Mouse (Mus musculus) limb, embryonic 13.5 days (tissue): ENCODE data around the gene Meis2. TPM values are rescaled to one million over a fixed set of nuclear protein-coding genes. Genes with fewer than 3 reads are reported as not detected.

ENCODE experiments used
- ATAC-seq: fragments of 200-750 bp; cut with Nextera tagmentation; 2 replicates; pipeline ENCODE4 v1.8.0; 2017; ENCODE audit warnings: low read depth, moderate number of reproducible peaks, moderate TSS enrichment; ENCODE audit not compliant: low FRiP score
- H3K27ac ChIP-seq: fragments of 300-500 bp; sonication (generic); 2 replicates; pipeline ENCODE4 v1.5.1; 2015; ENCODE audit warnings: inconsistent platforms, mild to moderate bottlenecking, moderate library complexity
- H3K27me3 ChIP-seq: fragments of 300-500 bp; sonication (generic); 2 replicates; pipeline ENCODE4 v1.6.1; 2015; ENCODE audit warnings: mild to moderate bottlenecking, inconsistent platforms
- H3K36me3 ChIP-seq: fragments of 300-500 bp; sonication (generic); 2 replicates; pipeline ENCODE4 v1.6.1; 2015; ENCODE audit warnings: inconsistent platforms, mild to moderate bottlenecking, moderate library complexity
- H3K4me1 ChIP-seq: fragments of 300-500 bp; sonication (generic); 2 replicates; pipeline ENCODE4 v1.6.1; 2015; ENCODE audit warnings: inconsistent platforms
- H3K4me2 ChIP-seq: fragments of 300-500 bp; sonication (generic); replicated peaks from 2 replicates; pipeline ENCODE4 v1.6.1; 2015; ENCODE audit warnings: inconsistent platforms, mild to moderate bottlenecking, moderate library complexity
- H3K4me3 ChIP-seq: fragments of 300-500 bp; sonication (generic); 2 replicates; pipeline ENCODE4 v1.5.1; 2015; ENCODE audit warnings: moderate library complexity, mild to moderate bottlenecking, inconsistent platforms
- H3K9ac ChIP-seq: fragments of 300-500 bp; sonication (generic); 2 replicates; pipeline ENCODE4 v1.6.1; 2015; ENCODE audit warnings: mild to moderate bottlenecking, inconsistent platforms
- H3K9me3 ChIP-seq: fragments of 300-500 bp; sonication (generic); 2 replicates; pipeline ENCODE4 v1.6.1; 2016; ENCODE audit warnings: inconsistent platforms
- WGBS: fragments of 180-500 bp; shearing (Covaris S2); methylation state at CpG from one replicate; pipeline ENCODE4 v1.1.7; 2015; 5-methylcytosine and 5-hydroxymethylcytosine counted together
- polyA plus RNA-seq: library from polyadenylated mRNA; unstranded; fragments of >200 nt; fragmentation: Nextera tagmentation; extraction: Ambion mirVana; gene quantifications from 2 replicates; pipeline ENCODE4 v1.2.1, GENCODE M21; 2015

The Meis2 gene
- polyA plus RNA-seq, 1 experiment from 2014 or later: 18.6 TPM

DNA sequence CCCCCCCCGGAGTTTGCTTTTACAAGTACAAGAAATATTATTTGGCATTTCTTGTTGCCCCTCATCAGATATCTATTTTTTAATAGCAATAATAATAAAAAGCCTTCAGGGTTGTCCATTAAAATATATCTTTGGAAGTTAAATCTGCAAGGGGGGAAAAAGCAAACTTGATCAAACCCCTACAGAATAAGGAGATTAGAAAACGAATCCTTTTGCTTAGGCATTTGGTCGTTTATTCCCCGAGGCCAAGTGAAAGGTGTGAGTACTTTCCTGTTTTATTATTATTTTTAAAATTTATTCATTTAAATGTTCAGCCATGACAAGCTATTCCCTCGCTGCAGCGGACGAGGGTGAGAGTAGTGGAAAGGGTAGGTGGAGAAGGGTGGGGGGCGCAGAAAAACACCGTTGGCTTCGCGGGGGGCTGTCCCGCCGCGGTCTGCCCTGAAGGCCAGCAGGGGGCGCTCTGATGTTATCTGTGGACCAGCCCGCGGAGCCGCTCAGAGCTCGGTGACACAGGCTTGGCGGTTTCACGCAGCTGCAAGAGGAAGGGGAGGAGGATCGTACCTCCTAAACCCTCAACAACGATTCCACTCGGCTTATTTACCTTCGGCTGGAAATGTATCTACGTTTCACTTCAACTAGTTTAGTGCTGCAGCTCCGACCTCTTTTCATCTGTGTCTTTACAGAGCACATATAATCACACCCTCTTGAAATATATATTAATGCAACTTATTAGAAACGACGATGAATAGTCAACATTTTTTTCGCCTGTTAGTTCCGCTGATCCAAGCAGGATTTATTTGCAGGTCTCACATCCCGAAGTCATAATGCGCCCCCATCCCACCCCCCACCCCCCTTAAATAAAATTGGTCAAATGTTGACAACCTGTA lies 209.9 kb downstream of the Meis2 start:
- WGBS: under 1% methylated on average over 33 of the region's 33 CpGs
- Histone ChIP-seq H3K36me3 (no peaks in the 10 kb centered on the region), H3K27me3 (peaks cover 93% of the 10 kb centered on the region), H3K4me3 (peak overlapping the region; percentile 27), H3K9ac (no peak overlapping the region), H3K4me1 (peaks cover 32% of the 10 kb centered on the region), H3K4me2 (peak overlapping the region; percentile 50), H3K9me3 (no peaks in the 10 kb centered on the region), H3K27ac (no peak overlapping the region)
- ATAC-seq: peak; percentile 71

DNA sequence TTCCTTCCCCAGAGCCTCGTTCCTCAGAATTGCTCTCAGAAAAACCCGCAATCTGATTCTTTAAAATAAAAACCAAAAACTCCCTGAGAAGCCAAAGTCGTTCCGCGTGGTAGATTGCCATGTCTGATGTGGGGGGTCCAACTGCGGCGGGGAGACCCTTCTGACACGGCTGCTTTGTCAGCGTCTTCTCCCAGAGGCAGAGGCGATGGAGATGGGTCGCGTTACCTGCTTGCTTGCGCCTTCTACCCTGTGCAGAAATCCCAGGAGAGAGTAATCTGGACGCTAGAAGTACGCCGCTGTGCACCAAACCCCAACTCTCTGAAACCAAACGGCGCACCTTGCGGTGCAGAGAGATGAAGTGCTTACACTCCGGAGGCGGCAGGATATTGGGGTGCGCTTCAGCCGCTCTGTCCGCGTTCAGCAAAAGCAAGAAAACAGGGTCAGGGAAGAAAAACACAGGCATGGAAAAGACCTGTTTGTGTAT lies 210.8 kb downstream of the Meis2 start:
- Histone ChIP-seq H3K4me3 (peak overlapping the region; percentile 16; the same call in 1 of the 2 replicates), H3K27me3 (peaks cover 93% of the 10 kb centered on the region), H3K36me3 (no peaks in the 10 kb centered on the region), H3K4me2 (peak overlapping the region; percentile 43), H3K9me3 (no peaks in the 10 kb centered on the region), H3K9ac (no peak overlapping the region), H3K27ac (no peak overlapping the region), H3K4me1 (peaks cover 23% of the 10 kb centered on the region)
- WGBS: under 1% methylated on average over 25 of the region's 25 CpGs
- no peak for ATAC-seq

- H3K4me1 ChIP-seq: peaks cover 17% of the 10 kb centered on the region
- H3K27me3 ChIP-seq: peaks cover 93% of the 10 kb centered on the region
- 7% methylated on average over 14 of the region's 14 CpGs for WGBS
- peak overlapping the region; percentile 43 for H3K4me2 ChIP-seq
- no peaks in the 10 kb centered on the region for H3K36me3 ChIP-seq
- peak overlapping the region; percentile 16; the same call in 1 of the 2 replicates for H3K4me3 ChIP-seq
- no peak for ATAC-seq
- H3K27ac ChIP-seq: no peak overlapping the region
- no peaks in the 10 kb centered on the region for H3K9me3 ChIP-seq
- H3K9ac ChIP-seq: no peak overlapping the region
Observed at GRCm38 (mm10) chr2:115854007-115854827, 211.4 kb downstream of the Meis2 start.

DNA sequence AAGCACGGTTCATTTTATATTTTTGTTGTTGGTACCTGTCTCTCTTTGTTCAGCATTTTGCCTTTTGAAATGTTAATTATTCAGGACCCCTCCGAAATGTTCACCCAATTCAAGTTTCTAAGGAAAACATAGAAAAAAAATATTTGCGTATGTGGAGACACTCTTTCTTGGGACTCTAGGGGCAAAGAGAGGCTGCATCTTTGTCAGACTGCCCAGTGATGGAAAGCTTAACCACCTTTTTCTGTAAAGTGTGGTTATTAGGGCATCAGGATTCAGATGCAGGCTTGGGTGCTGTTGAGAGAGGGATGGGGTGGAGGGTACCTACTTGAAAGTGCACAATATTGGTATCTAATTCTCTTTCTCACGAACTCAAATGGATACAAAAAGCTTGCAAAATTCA lies 212.4 kb downstream of the Meis2 start:
- no peak overlapping the region for H3K27ac ChIP-seq
- no peaks in the 10 kb centered on the region for H3K9me3 ChIP-seq
- 20% methylated on average over 4 of the region's 4 CpGs for WGBS
- H3K9ac ChIP-seq: no peak overlapping the region
- no peaks in the 10 kb centered on the region for H3K36me3 ChIP-seq
- H3K4me3 ChIP-seq: no peak overlapping the region
- no peak overlapping the region; the same call in 1 of the 2 replicates for H3K4me2 ChIP-seq
- ATAC-seq: no peak
- H3K4me1 ChIP-seq: peaks cover 13% of the 10 kb centered on the region
- peaks cover 96% of the 10 kb centered on the region for H3K27me3 ChIP-seq

- Histone ChIP-seq H3K9ac (no peak overlapping the region), H3K36me3 (no peaks in the 10 kb centered on the region), H3K27me3 (peaks cover 90% of the 10 kb centered on the region), H3K4me1 (peaks cover 13% of the 10 kb centered on the region), H3K4me2 (peak overlapping the region; percentile 54), H3K4me3 (peak overlapping the region; percentile 26), H3K27ac (no peak overlapping the region), H3K9me3 (no peaks in the 10 kb centered on the region)
- WGBS: under 1% methylated on average over 22 of the region's 22 CpGs
- peak; percentile 10; the same call in 1 of the 2 replicates for ATAC-seq
Observed at GRCm38 (mm10) chr2:115852615-115853014, 213.0 kb downstream of the Meis2 start.

DNA sequence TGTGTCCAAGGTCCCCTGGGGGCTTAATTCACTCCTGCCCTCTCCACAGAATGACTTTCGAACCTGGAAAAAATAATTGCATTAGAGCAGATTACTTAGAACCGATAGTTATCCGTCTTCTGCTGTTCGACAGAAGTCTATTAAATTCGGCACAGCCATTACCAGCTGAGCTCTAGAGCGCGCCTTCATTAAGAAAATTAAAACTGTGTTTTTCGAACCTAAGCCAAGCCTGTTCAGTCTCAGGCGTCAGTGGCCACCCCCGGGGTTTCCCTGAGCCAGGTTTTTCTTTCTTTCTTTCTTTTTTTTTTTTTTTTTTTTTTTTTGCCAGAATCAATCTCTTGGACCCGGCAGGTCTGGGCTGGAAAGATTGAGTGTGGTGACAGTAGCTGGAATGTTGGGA lies 213.5 kb downstream of the Meis2 start:
- WGBS: 13% methylated on average over 11 of the region's 11 CpGs
- ATAC-seq: no peak

GRCm38 (mm10) chr2:115850961-115851360 lies 214.7 kb downstream of the Meis2 start:
- Histone ChIP-seq H3K27me3 (peaks cover 75% of the 10 kb centered on the region), H3K27ac (no peak overlapping the region), H3K4me2 (no peak overlapping the region), H3K4me1 (peaks cover 13% of the 10 kb centered on the region), H3K9me3 (no peaks in the 10 kb centered on the region), H3K36me3 (no peaks in the 10 kb centered on the region), H3K4me3 (no peak overlapping the region), H3K9ac (no peak overlapping the region)
- no peak for ATAC-seq
- 87% methylated on average over 4 of the region's 4 CpGs for WGBS

More for the DNA sequence above, 213.5 kb downstream of the Meis2 start:
- Histone ChIP-seq H3K9ac (no peak overlapping the region), H3K4me2 (peak overlapping the region; percentile 54), H3K9me3 (no peaks in the 10 kb centered on the region), H3K36me3 (no peaks in the 10 kb centered on the region), H3K27ac (no peak overlapping the region), H3K4me3 (peak overlapping the region; percentile 26; the same call in 1 of the 2 replicates), H3K4me1 (peaks cover 13% of the 10 kb centered on the region), H3K27me3 (peaks cover 85% of the 10 kb centered on the region)

DNA sequence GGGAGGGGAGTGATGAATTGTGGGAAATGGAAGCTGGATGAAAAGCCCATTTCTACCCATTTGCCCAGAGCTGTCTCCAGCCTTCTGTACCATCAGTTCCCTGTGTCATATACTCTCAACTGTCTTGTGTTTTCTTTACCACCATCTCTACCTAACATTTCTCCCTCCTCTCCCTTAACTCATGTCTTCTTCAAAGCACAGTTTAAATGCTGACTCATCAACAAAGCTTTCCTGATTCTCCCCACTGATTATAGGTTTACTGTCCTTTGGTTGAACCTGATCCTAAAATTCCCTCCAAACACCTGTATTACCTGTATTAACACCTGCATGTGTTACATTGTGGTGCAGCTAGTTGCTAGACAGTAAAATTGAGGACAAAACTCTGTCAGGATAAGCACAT lies 222.8 kb downstream of the Meis2 start:
- no peaks in the 10 kb centered on the region for H3K27me3 ChIP-seq
- no peaks in the 10 kb centered on the region for H3K4me1 ChIP-seq
- no peaks in the 10 kb centered on the region for H3K9me3 ChIP-seq
- ATAC-seq: no peak
- H3K27ac ChIP-seq: no peak overlapping the region
- H3K9ac ChIP-seq: no peak overlapping the region
- no peak overlapping the region for H3K4me3 ChIP-seq
- no peak overlapping the region for H3K4me2 ChIP-seq
- H3K36me3 ChIP-seq: no peaks in the 10 kb centered on the region

DNA sequence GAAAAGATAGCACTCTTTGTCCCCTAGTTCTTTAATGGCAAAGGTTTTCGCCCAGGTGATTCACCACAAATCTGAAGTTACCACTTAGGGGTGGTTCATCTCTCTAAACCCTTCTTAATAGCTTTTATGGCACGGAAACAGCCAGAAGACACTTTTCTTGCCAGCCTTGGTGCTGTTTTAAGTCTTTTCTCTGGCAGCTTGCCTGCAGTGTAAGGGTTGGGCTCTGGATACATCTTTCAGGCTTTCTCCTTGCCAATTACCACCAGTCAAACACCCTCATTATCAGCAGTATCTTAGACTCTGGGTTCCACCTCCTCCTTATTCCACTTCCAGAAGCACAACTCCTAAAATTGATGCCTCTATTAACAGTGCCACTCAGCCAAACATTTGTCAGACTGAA lies 229.6 kb downstream of the Meis2 start:
- ATAC-seq: no peak
- Histone ChIP-seq H3K4me1 (no peaks in the 10 kb centered on the region), H3K9me3 (no peaks in the 10 kb centered on the region), H3K27ac (no peak overlapping the region), H3K4me3 (no peak overlapping the region), H3K9ac (no peak overlapping the region), H3K36me3 (no peaks in the 10 kb centered on the region), H3K4me2 (no peak overlapping the region), H3K27me3 (0 out of 2 replicates have a peak, but pooled peaks cover 2% of the 10 kb centered on the region)
- WGBS: 66% methylated on average over 2 of the region's 2 CpGs

DNA sequence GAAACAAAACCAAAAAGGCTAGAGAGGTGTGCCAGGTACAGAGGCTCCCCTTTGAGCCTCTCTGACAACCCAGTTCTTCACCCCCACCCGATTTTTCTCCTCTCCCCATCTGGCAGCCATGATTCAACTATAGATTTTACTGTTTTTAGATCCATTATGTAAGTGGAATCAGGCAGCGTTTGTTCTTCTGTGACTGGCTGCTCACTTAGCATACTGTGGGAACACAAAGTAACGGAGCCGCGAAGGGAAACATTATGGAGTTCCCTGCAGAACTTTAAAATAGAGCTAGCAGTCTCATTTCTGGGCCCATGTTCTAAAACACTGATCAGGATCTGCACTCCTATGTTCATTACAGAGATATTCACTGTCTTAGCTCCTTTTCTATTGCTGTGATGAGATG lies 243.3 kb downstream of the Meis2 start:
- H3K27me3 ChIP-seq: no peaks in the 10 kb centered on the region
- WGBS: 87% methylated on average over 5 of the region's 5 CpGs
- no peak for ATAC-seq
- H3K27ac ChIP-seq: no peak overlapping the region
- no peaks in the 10 kb centered on the region for H3K36me3 ChIP-seq
- no peaks in the 10 kb centered on the region for H3K4me1 ChIP-seq
- no peaks in the 10 kb centered on the region for H3K9me3 ChIP-seq
- H3K9ac ChIP-seq: no peak overlapping the region
- H3K4me2 ChIP-seq: no peak overlapping the region
- no peak overlapping the region for H3K4me3 ChIP-seq

GRCm38 (mm10) chr2:115817959-115818358 lies 247.7 kb downstream of the Meis2 start:
- Histone ChIP-seq H3K4me1 (peaks cover 11% of the 10 kb centered on the region), H3K4me3 (no peak overlapping the region), H3K9ac (no peak overlapping the region), H3K27me3 (peaks cover 7% of the 10 kb centered on the region; the same call in 1 of the 2 replicates), H3K4me2 (no peak overlapping the region), H3K36me3 (no peaks in the 10 kb centered on the region), H3K27ac (no peak overlapping the region), H3K9me3 (no peaks in the 10 kb centered on the region)
- WGBS: 87% methylated on average over 6 of the region's 6 CpGs
- no peak for ATAC-seq

DNA sequence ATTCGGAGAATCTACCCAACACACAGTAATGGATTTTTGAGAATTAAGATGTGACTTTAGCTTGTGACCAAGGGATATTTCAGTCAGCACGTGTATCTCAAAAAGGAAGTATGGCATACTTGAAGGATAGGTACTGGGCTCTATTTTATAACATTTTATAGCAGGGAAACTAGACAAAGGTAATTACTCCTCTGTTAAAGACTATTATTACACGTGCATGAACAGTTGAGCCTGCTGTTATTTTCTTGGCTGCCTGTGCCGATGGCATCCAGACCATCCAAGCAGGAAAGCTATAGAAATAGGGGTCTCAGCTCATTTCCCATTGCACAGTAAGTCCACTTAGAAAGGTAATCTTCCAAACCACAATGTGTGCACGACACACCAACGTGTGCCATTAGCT lies 251.9 kb downstream of the Meis2 start:
- Histone ChIP-seq H3K27ac (no peak overlapping the region), H3K4me2 (peak overlapping the region; percentile 55), H3K9ac (peak overlapping the region; percentile 40; the same call in 1 of the 2 replicates), H3K4me3 (peak overlapping the region; percentile 21; the same call in 1 of the 2 replicates), H3K9me3 (no peaks in the 10 kb centered on the region), H3K36me3 (no peaks in the 10 kb centered on the region), H3K4me1 (peaks cover 13% of the 10 kb centered on the region), H3K27me3 (peaks cover 12% of the 10 kb centered on the region; the same call in 1 of the 2 replicates)
- ATAC-seq: no peak
- 21% methylated on average over 6 of the region's 6 CpGs for WGBS
